Mouse (Mus musculus): ENCODE measurements around the gene Ercc1.

GRCm38 (mm10) chr7:19311991-19312390 is 32.6 kb upstream of the Ercc1 start:
- TF ChIP-seq CTCF (IDR thresholded peaks at IDR 0.05; ENCODE audit: low read depth), result no peak
- TF ChIP-seq EP300 (IDR thresholded peaks at IDR 0.05; ENCODE audit: low read depth), result no peak
